ENCODE assay signal across 21 mouse cellular contexts in the genomic region with DNA sequence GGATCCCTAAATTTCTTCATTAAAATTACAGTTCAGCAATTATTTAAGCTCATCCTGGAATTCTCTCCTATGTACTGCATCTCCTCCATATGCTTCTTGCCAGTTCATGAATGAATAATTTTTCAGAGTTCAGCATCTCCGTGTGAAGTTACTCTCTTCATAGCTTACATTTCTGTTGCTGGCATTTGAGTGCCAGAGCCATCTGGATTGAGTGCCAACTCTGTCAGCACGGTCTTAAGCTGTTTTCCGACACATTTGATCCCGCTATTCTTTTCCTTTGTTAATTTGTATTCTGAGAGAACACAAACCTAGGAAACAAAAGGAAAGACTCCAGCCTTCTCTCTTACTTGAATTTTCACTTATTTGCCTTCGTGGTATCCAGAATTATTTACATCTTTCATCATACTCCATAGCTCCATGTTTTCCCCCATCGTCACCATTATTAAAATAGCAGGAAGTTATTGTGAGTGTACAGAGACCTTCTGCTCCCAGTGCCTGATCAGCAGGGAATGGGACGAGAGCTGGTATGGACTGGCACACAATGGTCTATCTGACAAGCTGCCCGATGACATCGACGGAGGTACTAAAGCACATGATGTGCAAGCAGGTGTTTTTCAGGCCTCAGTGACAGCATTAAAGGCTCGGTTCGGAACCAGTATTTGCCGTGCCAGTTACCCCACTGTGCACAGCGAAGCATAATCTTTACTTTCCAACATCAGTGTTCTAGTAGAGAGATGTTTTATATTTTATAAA.
DNase-seq lines count a peak whose midpoint lies in the region; ATAC-seq and TF ChIP-seq lines count a peak whose summit lies in the region.
"Had no signal": no experiment of that assay in that cellular context is flagged by ENCODE, and none has a peak within 500 bp of the region (broad histone marks: within the 10 kb centered on the region; RNA-seq: fewer than 3 reads in every experiment).

No protein-coding gene starts in this region.

- H3K36me3 ChIP-seq in hindbrain, embryonic 14.5 days (replicated peaks; ENCODE audit: control insufficient read depth, insufficient read depth), result no peaks in the 10 kb centered on the region
- no peaks in the 10 kb centered on the region for H3K36me3 ChIP-seq in hindbrain, embryonic 10.5 days
- H3K36me3 ChIP-seq: embryonic facial prominence, embryonic 12.5 days; G1E; heart, embryonic 13.5 days; limb, embryonic 15.5 days; liver, embryonic 15.5 days had no signal

- H3K4me2 ChIP-seq in hindbrain, embryonic 14.5 days (replicated peaks), result no peak overlapping the region
- H3K4me2 ChIP-seq: embryonic facial prominence, embryonic 12.5 days; heart, embryonic 13.5 days; limb, embryonic 15.5 days; liver, embryonic 15.5 days had no signal

- no peak for TF ChIP-seq CTCF in brain, embryonic 14.5 days (IDR thresholded peaks at IDR 0.05; ENCODE audit: borderline replicate concordance, extremely low read depth, insufficient read depth, insufficient read length)

- peak; percentile 52 to 75 for DNase-seq in cerebellum, postnatal 14 days
- no peak for DNase-seq in cerebellum, adult 8-10 months
- DNase-seq in hindbrain, embryonic 14.5 days (ENCODE audit: low spot score), result peak; percentile 27
- no peak for DNase-seq in hindbrain, embryonic 10.5 days (ENCODE audit: low spot score)
- DNase-seq in left cerebral cortex, postnatal 4 days, result peak; percentile 69
- DNase-seq in left cerebral cortex, postnatal 36 days (ENCODE audit: low spot score in 2 of 2), result no peak
- DNase-seq in brain, embryonic 14.5 days (ENCODE audit: low read depth), result peak; percentile 84
- DNase-seq in kidney, postnatal 10 days, result no peak
- DNase-seq: adrenal gland, postnatal 25 days; gastrocnemius, postnatal 14 days; heart, adult 18-20 months; kidney, adult 8-10 months; kidney, postnatal 25 days; layer of hippocampus, adult 9-11 months; right cerebral cortex, adult 18-20 months; thymus, postnatal 14 days had no signal

- intact Hi-C loops in left cerebral cortex, postnatal 4 days (cut with DNase I), result no loop called here
- intact Hi-C loops in left cerebral cortex, postnatal 36 days (cut with DNase I), result no loop called here

- H3K4me1 ChIP-seq in hindbrain, embryonic 14.5 days (replicated peaks; ENCODE audit: control insufficient read depth, insufficient read depth, low read length), result no peaks in the 10 kb centered on the region
- H3K4me1 ChIP-seq in hindbrain, embryonic 10.5 days (replicated peaks), result no peaks in the 10 kb centered on the region
- H3K4me1 ChIP-seq: embryonic facial prominence, embryonic 12.5 days; heart, embryonic 13.5 days; limb, embryonic 15.5 days; liver, embryonic 15.5 days had no signal

- H3K27ac ChIP-seq in hindbrain, embryonic 14.5 days, result no peak overlapping the region
- no peak overlapping the region for H3K27ac ChIP-seq in hindbrain, embryonic 10.5 days
- H3K27ac ChIP-seq: embryonic facial prominence, embryonic 12.5 days; heart, embryonic 13.5 days; limb, embryonic 15.5 days; liver, embryonic 15.5 days had no signal

- TF ChIP-seq POLR2A in brain, embryonic 14.5 days (IDR thresholded peaks at IDR 0.05; ENCODE audit: borderline replicate concordance, extremely low read depth, insufficient read depth, insufficient read length, poor library complexity, severe bottlenecking), result no peak

- no peak; the same call in 1 of the 2 replicates for ATAC-seq in hindbrain, embryonic 14.5 days (ENCODE audit: low FRiP score)

- H3K9me3 ChIP-seq in hindbrain, embryonic 14.5 days (ENCODE audit: control insufficient read depth, low read length), result no peaks in the 10 kb centered on the region
- no peaks in the 10 kb centered on the region for H3K9me3 ChIP-seq in hindbrain, embryonic 10.5 days
- H3K9me3 ChIP-seq: embryonic facial prominence, embryonic 12.5 days; G1E; heart, embryonic 13.5 days; limb, embryonic 15.5 days; liver, embryonic 15.5 days had no signal

- H3K4me3 ChIP-seq in hindbrain, embryonic 14.5 days (replicated peaks; ENCODE audit: low read length), result no peak overlapping the region
- no peak overlapping the region for H3K4me3 ChIP-seq in hindbrain, embryonic 10.5 days
- H3K4me3 ChIP-seq: embryonic facial prominence, embryonic 12.5 days; heart, embryonic 13.5 days; limb, embryonic 15.5 days; liver, embryonic 15.5 days had no signal

- 68% methylated on average over 14 of the region's 14 CpGs for WGBS in hindbrain, embryonic 14.5 days
- WGBS in hindbrain, embryonic 10.5 days, result 84% methylated on average over 14 of the region's 14 CpGs

- no peaks in the 10 kb centered on the region for H3K27me3 ChIP-seq in hindbrain, embryonic 14.5 days (ENCODE audit: control insufficient read depth, insufficient read depth, low read length)
- no peaks in the 10 kb centered on the region for H3K27me3 ChIP-seq in hindbrain, embryonic 10.5 days (ENCODE audit: insufficient read depth, poor library complexity, severe bottlenecking)
- H3K27me3 ChIP-seq: embryonic facial prominence, embryonic 12.5 days; heart, embryonic 13.5 days; limb, embryonic 15.5 days; liver, embryonic 15.5 days had no signal

- H3K9ac ChIP-seq in hindbrain, embryonic 14.5 days, result no peak overlapping the region
- H3K9ac ChIP-seq: embryonic facial prominence, embryonic 12.5 days; heart, embryonic 13.5 days; limb, embryonic 15.5 days; liver, embryonic 15.5 days had no signal

Comparison
In these comparisons a context has a peak if more than half of its experiments do, and no peak if none do; other contexts are left out.
1. DNase-seq: peak in cerebellum, postnatal 14 days (2 of 2), hindbrain, embryonic 14.5 days (single experiment), left cerebral cortex, postnatal 4 days (single experiment) and brain, embryonic 14.5 days (single experiment); none in cerebellum, adult 8-10 months (single experiment), hindbrain, embryonic 10.5 days (single experiment), left cerebral cortex, postnatal 36 days (0 of 2) and kidney, postnatal 10 days (single experiment).